Mouse (Mus musculus): ENCODE data around the gene Nfkbiz. TPM values are rescaled to one million over a fixed set of nuclear protein-coding genes. Genes with fewer than 3 reads are reported as not detected.
"Not testable (repeated sequence)": the region's sequence is repeated elsewhere in the genome, so short reads cannot be mapped to it uniquely, and the experiment has no call there.

The Nfkbiz gene
- polyA plus RNA-seq (2014; fragmentation: Nextera tagmentation; extraction: Ambion mirVana), result 1.2 and 1.3 TPM in 2 replicates

- under 1% methylated on average over 40 of the region's 40 CpGs for WGBS
- Histone ChIP-seq H3K9ac (replicated peaks; ENCODE audit: low read length) (peak within 1 kb of the TSS; percentile 61), H3K4me1 (ENCODE audit: control insufficient read depth, insufficient read depth, low read length) (no peaks in the 10 kb centered on the region), H3K9me3 (ENCODE audit: control insufficient read depth, low read length) (no peaks in the 10 kb centered on the region), H3K27me3 (ENCODE audit: control insufficient read depth, insufficient read depth, low read length) (no peaks in the 10 kb centered on the region), H3K4me3 (replicated peaks; ENCODE audit: low read depth, low read length) (peak within 1 kb of the TSS; percentile 47), H3K27ac (replicated peaks; ENCODE audit: low read depth, low read length) (peak within 1 kb of the TSS; percentile 55), H3K36me3 (ENCODE audit: control insufficient read depth, insufficient read depth, low read length) (peaks cover 4% of the 10 kb centered on the region), H3K4me2 (ENCODE audit: low read length) (peak within 1 kb of the TSS; percentile 60)
- DNase-seq (peak; percentile 88), ATAC-seq (ENCODE audit: low FRiP score, low TSS enrichment) (peak; percentile 94)
Measured at GRCm38 (mm10) chr16:55838510-55839474, at the start of gene Nfkbiz. Nfkbiz (minus strand) TSS chr16:55838899.

DNA sequence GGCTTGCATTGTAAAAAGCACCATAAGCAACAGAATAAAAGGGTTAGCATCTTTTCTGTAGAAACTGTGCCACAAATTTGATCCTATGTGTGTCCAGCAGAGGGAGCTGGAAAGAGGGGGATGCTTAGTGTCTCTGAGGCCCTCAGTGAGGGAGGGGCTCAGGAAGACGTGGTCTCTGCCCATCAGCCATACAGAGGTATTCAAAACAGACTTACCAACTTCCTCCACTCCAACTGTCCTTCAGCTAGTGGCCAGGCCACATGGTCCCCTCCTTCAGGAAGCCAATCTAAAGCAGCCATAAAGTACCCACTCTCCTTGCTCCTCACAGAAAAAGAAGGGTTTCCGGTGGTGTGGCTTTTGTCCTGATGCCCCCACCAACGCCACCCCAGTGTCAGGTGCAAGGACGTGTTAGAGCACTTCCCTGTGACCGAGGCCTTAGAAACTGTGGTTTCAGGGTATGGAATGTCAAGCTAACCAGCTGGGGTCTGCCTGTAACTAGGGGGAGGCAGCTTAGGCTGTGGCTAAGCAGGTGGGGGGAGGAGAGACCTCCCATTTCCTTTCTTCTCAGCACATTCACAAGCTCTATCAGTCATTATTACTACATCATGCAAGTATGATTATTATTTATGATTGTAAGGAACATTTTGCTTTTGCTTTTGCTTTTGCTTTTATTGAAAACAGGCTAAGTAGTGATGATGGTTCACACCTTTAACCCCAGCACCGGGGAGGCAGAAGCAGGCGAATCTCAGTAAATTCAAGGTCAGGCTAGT, 49.3 kb upstream of the Nfkbiz start:
- no peak overlapping the region for H3K27ac ChIP-seq (replicated peaks; ENCODE audit: low read depth, low read length)
- H3K4me1 ChIP-seq (ENCODE audit: control insufficient read depth, insufficient read depth, low read length), result no peaks in the 10 kb centered on the region
- H3K9ac ChIP-seq (replicated peaks; ENCODE audit: low read length), result no peak overlapping the region
- peaks cover 17% of the 10 kb centered on the region for H3K36me3 ChIP-seq (ENCODE audit: control insufficient read depth, insufficient read depth, low read length)
- H3K4me3 ChIP-seq (replicated peaks; ENCODE audit: low read depth, low read length), result no peak overlapping the region
- no peaks in the 10 kb centered on the region for H3K9me3 ChIP-seq (ENCODE audit: control insufficient read depth, low read length)
- ATAC-seq (ENCODE audit: low FRiP score, low TSS enrichment), result peak; percentile 24; the same call in 1 of the 2 replicates
- H3K27me3 ChIP-seq (ENCODE audit: control insufficient read depth, insufficient read depth, low read length), result no peaks in the 10 kb centered on the region
- WGBS, result 67% methylated on average over 7 of the region's 7 CpGs
- H3K4me2 ChIP-seq (ENCODE audit: low read length), result no peak overlapping the region
- peak; percentile 21 for DNase-seq

DNA sequence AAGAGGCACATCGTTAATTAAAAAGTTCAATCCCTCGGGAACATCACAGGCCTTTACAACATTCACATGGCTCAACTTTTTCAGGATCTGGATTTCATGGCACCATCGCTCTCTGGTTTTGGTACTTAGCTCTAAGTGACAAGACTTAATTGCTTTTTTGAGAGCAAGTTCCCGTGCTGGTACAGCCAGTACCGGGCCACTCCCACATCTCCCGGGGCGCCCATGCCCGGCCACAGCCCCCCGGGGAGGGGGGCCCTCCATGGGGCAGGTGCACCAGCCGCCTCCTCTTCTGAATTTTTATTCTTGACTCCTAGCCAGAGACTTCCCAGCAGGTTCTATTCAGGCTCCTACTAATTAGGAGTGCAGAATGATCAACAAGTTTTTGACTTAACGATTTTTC, 45.5 kb upstream of the Nfkbiz start:
- no peaks in the 10 kb centered on the region for H3K4me1 ChIP-seq (ENCODE audit: control insufficient read depth, insufficient read depth, low read length)
- no peaks in the 10 kb centered on the region for H3K9me3 ChIP-seq (ENCODE audit: control insufficient read depth, low read length)
- 81% methylated on average over 11 of the region's 11 CpGs for WGBS
- no peak for DNase-seq
- no peaks in the 10 kb centered on the region for H3K27me3 ChIP-seq (ENCODE audit: control insufficient read depth, insufficient read depth, low read length)
- no peak for ATAC-seq (ENCODE audit: low FRiP score, low TSS enrichment)
- H3K4me2 ChIP-seq (ENCODE audit: low read length), result no peak overlapping the region
- peaks cover 10% of the 10 kb centered on the region for H3K36me3 ChIP-seq (ENCODE audit: control insufficient read depth, insufficient read depth, low read length)
- H3K9ac ChIP-seq (replicated peaks; ENCODE audit: low read length), result no peak overlapping the region
- no peak overlapping the region for H3K4me3 ChIP-seq (replicated peaks; ENCODE audit: low read depth, low read length)
- H3K27ac ChIP-seq (replicated peaks; ENCODE audit: low read depth, low read length), result no peak overlapping the region

DNA sequence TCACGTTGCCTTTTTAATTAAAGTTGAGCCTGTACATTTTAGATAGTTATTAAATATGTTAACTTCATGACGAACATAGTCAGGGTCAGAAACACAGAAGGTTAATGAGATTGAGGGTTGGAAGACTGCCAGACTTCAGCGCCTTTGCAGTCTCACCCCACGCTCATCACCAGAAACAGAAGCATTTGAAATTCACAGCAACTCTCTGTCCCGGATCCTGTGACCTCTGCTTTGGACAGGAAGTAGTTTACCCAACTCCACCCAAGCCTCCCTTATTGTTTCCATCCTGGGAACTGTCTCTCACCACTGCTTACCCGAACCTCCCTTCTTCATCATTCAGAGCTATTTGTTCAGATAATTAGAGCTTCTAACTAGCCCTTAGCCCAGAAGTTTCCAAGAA, 37.3 kb upstream of the Nfkbiz start:
- no peak overlapping the region for H3K9ac ChIP-seq (replicated peaks; ENCODE audit: low read length)
- H3K27me3 ChIP-seq (ENCODE audit: control insufficient read depth, insufficient read depth, low read length), result no peaks in the 10 kb centered on the region
- no peaks in the 10 kb centered on the region for H3K9me3 ChIP-seq (ENCODE audit: control insufficient read depth, low read length)
- H3K4me3 ChIP-seq (replicated peaks; ENCODE audit: low read depth, low read length), result no peak overlapping the region
- 83% methylated on average over 6 of the region's 6 CpGs for WGBS
- no peak overlapping the region for H3K27ac ChIP-seq (replicated peaks; ENCODE audit: low read depth, low read length)
- H3K4me2 ChIP-seq (ENCODE audit: low read length), result no peak overlapping the region
- H3K4me1 ChIP-seq (ENCODE audit: control insufficient read depth, insufficient read depth, low read length), result no peaks in the 10 kb centered on the region
- no peak for DNase-seq
- no peak for ATAC-seq (ENCODE audit: low FRiP score, low TSS enrichment)
- no peaks in the 10 kb centered on the region for H3K36me3 ChIP-seq (ENCODE audit: control insufficient read depth, insufficient read depth, low read length)

DNA sequence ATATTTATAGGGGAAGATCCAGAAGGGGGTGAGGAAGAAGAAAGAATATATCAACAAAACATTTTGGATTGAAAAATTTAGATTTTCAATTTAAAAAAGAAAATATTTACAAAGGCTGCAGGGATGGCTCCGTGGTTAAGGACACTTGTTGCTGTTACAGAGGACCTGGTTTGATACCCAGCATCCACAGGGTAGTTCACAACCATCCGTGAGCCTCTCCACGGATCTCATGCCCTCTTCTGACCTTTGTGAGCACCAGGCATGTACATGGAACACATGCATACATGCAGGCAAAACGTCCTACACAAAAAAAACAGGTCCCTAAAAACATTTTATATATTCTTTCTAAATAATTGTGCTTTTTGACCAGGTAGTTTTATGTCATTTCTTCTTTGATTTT, 25.1 kb upstream of the Nfkbiz start:
- no peak overlapping the region for H3K4me2 ChIP-seq (ENCODE audit: low read length)
- no peak overlapping the region for H3K9ac ChIP-seq (replicated peaks; ENCODE audit: low read length)
- H3K27ac ChIP-seq (replicated peaks; ENCODE audit: low read depth, low read length), result no peak overlapping the region
- no peak for DNase-seq
- no peak for ATAC-seq (ENCODE audit: low FRiP score, low TSS enrichment)
- WGBS, result 65% methylated on average over 4 of the region's 4 CpGs
- H3K9me3 ChIP-seq (ENCODE audit: control insufficient read depth, low read length), result no peaks in the 10 kb centered on the region
- H3K27me3 ChIP-seq (ENCODE audit: control insufficient read depth, insufficient read depth, low read length), result no peaks in the 10 kb centered on the region
- H3K36me3 ChIP-seq (ENCODE audit: control insufficient read depth, insufficient read depth, low read length), result peaks cover 10% of the 10 kb centered on the region; the same call in 1 of the 2 replicates
- no peak overlapping the region for H3K4me3 ChIP-seq (replicated peaks; ENCODE audit: low read depth, low read length)
- H3K4me1 ChIP-seq (ENCODE audit: control insufficient read depth, insufficient read depth, low read length), result no peaks in the 10 kb centered on the region

- no peak overlapping the region for H3K27ac ChIP-seq (replicated peaks; ENCODE audit: low read depth, low read length)
- H3K9ac ChIP-seq (replicated peaks; ENCODE audit: low read length), result no peak overlapping the region
- no peak overlapping the region for H3K4me2 ChIP-seq (ENCODE audit: low read length)
- 27% methylated on average over 7 of the region's 7 CpGs for WGBS
- H3K4me3 ChIP-seq (replicated peaks; ENCODE audit: low read depth, low read length), result no peak overlapping the region
- no peaks in the 10 kb centered on the region for H3K27me3 ChIP-seq (ENCODE audit: control insufficient read depth, insufficient read depth, low read length)
- H3K9me3 ChIP-seq (ENCODE audit: control insufficient read depth, low read length), result no peaks in the 10 kb centered on the region
- peak; percentile 89 for DNase-seq
- ATAC-seq (ENCODE audit: low FRiP score, low TSS enrichment), result no peak; the same call in 1 of the 2 replicates
- no peaks in the 10 kb centered on the region for H3K4me1 ChIP-seq (ENCODE audit: control insufficient read depth, insufficient read depth, low read length)
- peaks cover 12% of the 10 kb centered on the region; the same call in 1 of the 2 replicates for H3K36me3 ChIP-seq (ENCODE audit: control insufficient read depth, insufficient read depth, low read length)
Measured at GRCm38 (mm10) chr16:55863149-55863815, 24.6 kb upstream of the Nfkbiz start.

- no peak overlapping the region for H3K27ac ChIP-seq (replicated peaks; ENCODE audit: low read depth, low read length)
- 92% methylated on average over 3 of the region's 3 CpGs for WGBS
- H3K27me3 ChIP-seq (ENCODE audit: control insufficient read depth, insufficient read depth, low read length), result no peaks in the 10 kb centered on the region
- peaks cover 10% of the 10 kb centered on the region; the same call in 1 of the 2 replicates for H3K36me3 ChIP-seq (ENCODE audit: control insufficient read depth, insufficient read depth, low read length)
- H3K4me3 ChIP-seq (replicated peaks; ENCODE audit: low read depth, low read length), result no peak overlapping the region
- ATAC-seq (ENCODE audit: low FRiP score, low TSS enrichment), result no peak
- no peak for DNase-seq
- H3K4me2 ChIP-seq (ENCODE audit: low read length), result no peak overlapping the region
- H3K9me3 ChIP-seq (ENCODE audit: control insufficient read depth, low read length), result no peaks in the 10 kb centered on the region
- H3K9ac ChIP-seq (replicated peaks; ENCODE audit: low read length), result no peak overlapping the region
- H3K4me1 ChIP-seq (ENCODE audit: control insufficient read depth, insufficient read depth, low read length), result no peaks in the 10 kb centered on the region
Measured at GRCm38 (mm10) chr16:55861104-55861503, 22.4 kb upstream of the Nfkbiz start.

DNA sequence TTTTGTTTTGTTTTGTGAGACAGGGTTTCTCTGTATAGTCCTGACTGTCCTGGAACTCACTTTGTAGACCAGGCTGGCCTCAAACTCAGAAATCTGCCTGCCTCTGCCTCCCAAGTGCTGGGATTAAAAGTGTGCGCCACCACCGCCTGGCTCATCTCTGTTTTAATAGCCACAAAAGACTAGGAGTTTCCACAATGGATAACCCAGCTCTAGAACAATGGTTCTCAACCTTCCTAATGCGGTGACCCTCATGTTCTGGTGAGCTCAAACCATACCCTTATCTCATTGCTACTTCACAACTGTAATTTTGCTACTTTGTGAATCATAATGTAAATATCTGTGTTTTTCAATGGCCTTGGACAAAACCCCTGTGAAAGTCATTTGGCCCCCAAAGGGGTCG, 20.7 kb upstream of the Nfkbiz start:
- ATAC-seq (ENCODE audit: low FRiP score, low TSS enrichment); H3K36me3 ChIP-seq (ENCODE audit: control insufficient read depth, insufficient read depth, low read length); H3K4me1 ChIP-seq (ENCODE audit: control insufficient read depth, insufficient read depth, low read length); H3K27ac ChIP-seq (replicated peaks; ENCODE audit: low read depth, low read length); H3K9me3 ChIP-seq (ENCODE audit: control insufficient read depth, low read length); DNase-seq; H3K4me3 ChIP-seq (replicated peaks; ENCODE audit: low read depth, low read length); H3K4me2 ChIP-seq (ENCODE audit: low read length); H3K9ac ChIP-seq (replicated peaks; ENCODE audit: low read length); H3K27me3 ChIP-seq (ENCODE audit: control insufficient read depth, insufficient read depth, low read length): not testable (repeated sequence)
- WGBS, result 92% methylated on average over 4 of the region's 4 CpGs
